Mouse (Mus musculus): ENCODE results near the gene Cd55. TPM values are rescaled to one million over a fixed set of nuclear protein-coding genes. Genes with fewer than 3 reads are reported as not detected.

The Cd55 gene
- polyA plus RNA-seq, 1 experiment from 2014 or later: 13.9 TPM

- WGBS: 62% methylated on average over 10 of the region's 10 CpGs
- Histone ChIP-seq H3K27ac (replicated peaks in 1 of 2; ENCODE audit: control insufficient read depth in 1 of 2, insufficient read depth in 1 of 2, low read depth in 2 of 2, low read length in 2 of 2) (no peak overlapping the region), H3K27me3 (ENCODE audit: control insufficient read depth, insufficient read depth, low read length) (no peaks in the 10 kb centered on the region), H3K9ac (ENCODE audit: low read length) (no peak overlapping the region), H3K36me3 (ENCODE audit: control insufficient read depth, insufficient read depth, low read length) (no peaks in the 10 kb centered on the region), H3K4me1 (ENCODE audit: control insufficient read depth in 2 of 2, insufficient read depth in 2 of 2, low read length in 2 of 2) (no peaks in the 10 kb centered on the region), H3K4me3 (ENCODE audit: control insufficient read depth in 1 of 2, insufficient read depth in 1 of 2, low read depth in 1 of 2, low read length in 2 of 2) (no peak overlapping the region), H3K4me2 (ENCODE audit: low read length) (no peak overlapping the region), H3K9me3 (ENCODE audit: control insufficient read depth, low read length) (no peaks in the 10 kb centered on the region)
- no peak for ATAC-seq (ENCODE audit: insufficient number of reproducible peaks, insufficient read depth, low FRiP score, low read depth)
Observed at GRCm38 (mm10) chr1:130486816-130487545, 24.4 kb upstream of the Cd55 start.

DNA sequence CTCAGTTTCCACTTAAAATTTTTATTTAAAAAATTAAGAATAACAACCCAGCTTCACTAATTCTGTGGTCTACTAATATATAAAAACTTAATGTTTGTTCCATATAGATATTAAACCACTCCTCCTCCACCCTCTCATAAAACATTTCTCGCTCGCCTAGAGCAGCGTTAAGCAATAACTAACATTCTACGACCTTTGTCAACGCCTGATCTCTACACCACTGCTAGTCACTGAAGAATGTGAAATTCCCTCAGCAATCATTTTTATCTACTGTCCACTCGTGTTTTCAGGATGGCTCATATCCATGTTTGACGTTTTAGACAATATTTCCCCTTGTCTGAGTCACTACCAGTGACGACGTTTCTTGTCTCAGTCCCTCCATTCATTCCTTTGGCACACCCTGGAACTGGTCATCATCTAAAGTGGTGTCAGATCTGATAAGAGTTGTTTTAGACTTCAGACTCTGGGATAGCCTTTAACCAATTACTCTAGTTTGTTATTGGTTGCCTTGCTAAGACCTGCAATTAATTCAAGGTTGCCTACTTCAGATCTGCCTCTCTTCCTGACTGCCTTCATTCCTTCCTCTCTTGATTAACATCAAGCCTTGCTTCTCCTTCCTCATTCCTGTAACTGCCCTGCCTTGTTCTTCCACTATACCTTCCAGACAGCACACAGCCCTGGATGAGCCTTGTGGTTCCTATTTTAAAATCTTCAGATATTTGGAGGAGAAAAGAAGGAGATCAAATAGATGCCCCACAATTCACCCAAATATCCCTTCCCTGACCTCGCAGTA, 23.5 kb upstream of the Cd55 start:
- Histone ChIP-seq H3K27ac (replicated peaks in 1 of 2; ENCODE audit: control insufficient read depth in 1 of 2, insufficient read depth in 1 of 2, low read depth in 2 of 2, low read length in 2 of 2) (no peak overlapping the region), H3K4me1 (ENCODE audit: control insufficient read depth in 2 of 2, insufficient read depth in 2 of 2, low read length in 2 of 2) (no peaks in the 10 kb centered on the region), H3K9ac (ENCODE audit: low read length) (no peak overlapping the region), H3K4me2 (ENCODE audit: low read length) (no peak overlapping the region), H3K4me3 (ENCODE audit: control insufficient read depth in 1 of 2, insufficient read depth in 1 of 2, low read depth in 1 of 2, low read length in 2 of 2) (no peak overlapping the region), H3K36me3 (ENCODE audit: control insufficient read depth, insufficient read depth, low read length) (no peaks in the 10 kb centered on the region), H3K27me3 (ENCODE audit: control insufficient read depth, insufficient read depth, low read length) (no peaks in the 10 kb centered on the region), H3K9me3 (ENCODE audit: control insufficient read depth, low read length) (no peaks in the 10 kb centered on the region)
- ATAC-seq (ENCODE audit: insufficient number of reproducible peaks, insufficient read depth, low FRiP score, low read depth): no peak
- 46% methylated on average over 10 of the region's 10 CpGs for WGBS

GRCm38 (mm10) chr1:130485376-130485775, 22.8 kb upstream of the Cd55 start:
- Histone ChIP-seq H3K4me3 (ENCODE audit: control insufficient read depth in 1 of 2, insufficient read depth in 1 of 2, low read depth in 1 of 2, low read length in 2 of 2) (no peak overlapping the region), H3K27me3 (ENCODE audit: control insufficient read depth, insufficient read depth, low read length) (no peaks in the 10 kb centered on the region), H3K4me2 (ENCODE audit: low read length) (no peak overlapping the region), H3K4me1 (ENCODE audit: control insufficient read depth in 2 of 2, insufficient read depth in 2 of 2, low read length in 2 of 2) (no peaks in the 10 kb centered on the region), H3K9me3 (ENCODE audit: control insufficient read depth, low read length) (no peaks in the 10 kb centered on the region), H3K27ac (replicated peaks in 1 of 2; ENCODE audit: control insufficient read depth in 1 of 2, insufficient read depth in 1 of 2, low read depth in 2 of 2, low read length in 2 of 2) (no peak overlapping the region), H3K9ac (ENCODE audit: low read length) (no peak overlapping the region), H3K36me3 (ENCODE audit: control insufficient read depth, insufficient read depth, low read length) (no peaks in the 10 kb centered on the region)
- ATAC-seq (ENCODE audit: insufficient number of reproducible peaks, insufficient read depth, low FRiP score, low read depth): no peak
- WGBS: 71% methylated on average over 2 of the region's 2 CpGs

GRCm38 (mm10) chr1:130474936-130475335, 12.4 kb upstream of the Cd55 start:
- H3K4me2 ChIP-seq (ENCODE audit: low read length): no peak overlapping the region
- WGBS: 79% methylated on average over 6 of the region's 6 CpGs

DNA sequence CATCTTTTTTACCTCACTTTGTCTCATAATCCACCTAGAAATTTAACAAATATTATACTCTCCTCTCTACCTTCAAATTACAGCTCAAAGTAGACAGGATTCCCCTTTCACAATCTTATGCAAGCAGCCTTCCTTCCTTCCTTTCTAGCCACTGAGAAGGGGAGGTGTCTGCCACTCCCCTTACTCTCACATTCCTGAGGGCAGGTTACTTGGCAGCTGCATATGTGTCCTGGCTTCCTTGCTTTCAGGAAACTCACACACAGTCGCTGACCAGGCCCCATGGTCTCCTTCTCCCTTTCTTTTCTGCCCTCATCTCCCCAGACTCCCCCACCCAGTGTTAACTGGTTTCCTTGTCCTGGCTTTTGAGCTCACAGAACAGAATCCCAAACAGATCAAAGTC, 11.7 kb upstream of the Cd55 start:
- Histone ChIP-seq H3K4me2 (ENCODE audit: low read length) (no peak overlapping the region), H3K4me1 (ENCODE audit: control insufficient read depth in 2 of 2, insufficient read depth in 2 of 2, low read length in 2 of 2) (no peaks in the 10 kb centered on the region), H3K9ac (ENCODE audit: low read length) (no peak overlapping the region), H3K4me3 (ENCODE audit: control insufficient read depth in 1 of 2, insufficient read depth in 1 of 2, low read depth in 1 of 2, low read length in 2 of 2) (no peak overlapping the region), H3K27ac (replicated peaks in 1 of 2; ENCODE audit: control insufficient read depth in 1 of 2, insufficient read depth in 1 of 2, low read depth in 2 of 2, low read length in 2 of 2) (no peak overlapping the region), H3K27me3 (ENCODE audit: control insufficient read depth, insufficient read depth, low read length) (no peaks in the 10 kb centered on the region), H3K36me3 (ENCODE audit: control insufficient read depth, insufficient read depth, low read length) (no peaks in the 10 kb centered on the region), H3K9me3 (ENCODE audit: control insufficient read depth, low read length) (no peaks in the 10 kb centered on the region)
- no peak for ATAC-seq (ENCODE audit: insufficient number of reproducible peaks, insufficient read depth, low FRiP score, low read depth)
- 17% methylated on average over 1 of the region's 1 CpGs for WGBS

More at GRCm38 (mm10) chr1:130474936-130475335, 12.4 kb upstream of the Cd55 start:
- Histone ChIP-seq H3K4me1 (ENCODE audit: control insufficient read depth in 2 of 2, insufficient read depth in 2 of 2, low read length in 2 of 2) (no peaks in the 10 kb centered on the region), H3K4me3 (ENCODE audit: control insufficient read depth in 1 of 2, insufficient read depth in 1 of 2, low read depth in 1 of 2, low read length in 2 of 2) (no peak overlapping the region), H3K9me3 (ENCODE audit: control insufficient read depth, low read length) (no peaks in the 10 kb centered on the region), H3K27me3 (ENCODE audit: control insufficient read depth, insufficient read depth, low read length) (no peaks in the 10 kb centered on the region), H3K9ac (ENCODE audit: low read length) (no peak overlapping the region), H3K27ac (replicated peaks in 1 of 2; ENCODE audit: control insufficient read depth in 1 of 2, insufficient read depth in 1 of 2, low read depth in 2 of 2, low read length in 2 of 2) (no peak overlapping the region), H3K36me3 (ENCODE audit: control insufficient read depth, insufficient read depth, low read length) (no peaks in the 10 kb centered on the region)
- no peak for ATAC-seq (ENCODE audit: insufficient number of reproducible peaks, insufficient read depth, low FRiP score, low read depth)

DNA sequence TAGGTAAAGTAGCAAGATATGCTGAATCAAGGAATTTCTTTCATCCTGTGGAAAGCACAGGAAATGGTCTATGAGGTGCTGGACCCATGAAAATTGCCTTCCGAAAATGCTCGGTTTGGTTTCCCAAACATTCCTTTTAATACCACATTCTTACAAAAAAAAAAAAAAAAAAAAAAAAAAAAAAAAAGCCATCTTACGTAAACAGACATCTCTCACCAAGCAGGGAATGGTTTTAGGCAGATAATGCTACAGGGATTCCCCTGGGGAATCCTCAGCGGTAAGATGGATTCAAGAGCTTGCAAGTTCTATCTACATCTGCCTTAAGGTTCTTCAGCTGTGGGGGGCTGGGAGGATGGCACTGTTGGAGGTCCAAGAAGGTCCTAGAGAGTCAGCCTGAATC, 7.5 kb upstream of the Cd55 start:
- Histone ChIP-seq H3K27me3 (ENCODE audit: control insufficient read depth, insufficient read depth, low read length) (no peaks in the 10 kb centered on the region), H3K4me1 (ENCODE audit: control insufficient read depth in 2 of 2, insufficient read depth in 2 of 2, low read length in 2 of 2) (no peaks in the 10 kb centered on the region), H3K9me3 (ENCODE audit: control insufficient read depth, low read length) (no peaks in the 10 kb centered on the region), H3K36me3 (ENCODE audit: control insufficient read depth, insufficient read depth, low read length) (no peaks in the 10 kb centered on the region), H3K4me3 (ENCODE audit: control insufficient read depth in 1 of 2, insufficient read depth in 1 of 2, low read depth in 1 of 2, low read length in 2 of 2) (no peak overlapping the region), H3K9ac (ENCODE audit: low read length) (no peak overlapping the region), H3K27ac (replicated peaks in 1 of 2; ENCODE audit: control insufficient read depth in 1 of 2, insufficient read depth in 1 of 2, low read depth in 2 of 2, low read length in 2 of 2) (no peak overlapping the region), H3K4me2 (ENCODE audit: low read length) (no peak overlapping the region)
- no peak for ATAC-seq (ENCODE audit: insufficient number of reproducible peaks, insufficient read depth, low FRiP score, low read depth)
- 73% methylated on average over 4 of the region's 4 CpGs for WGBS

- ATAC-seq (ENCODE audit: insufficient number of reproducible peaks, insufficient read depth, low FRiP score, low read depth): no peak
Observed at GRCm38 (mm10) chr1:130467453-130467852, 4.9 kb upstream of the Cd55 start.

More at GRCm38 (mm10) chr1:130467453-130467852, 4.9 kb upstream of the Cd55 start:
- 56% methylated on average over 2 of the region's 2 CpGs for WGBS
- H3K4me2 ChIP-seq (ENCODE audit: low read length): no peak overlapping the region
- H3K36me3 ChIP-seq (ENCODE audit: control insufficient read depth, insufficient read depth, low read length): no peaks in the 10 kb centered on the region
- no peak overlapping the region for H3K27ac ChIP-seq (replicated peaks in 1 of 2; ENCODE audit: control insufficient read depth in 1 of 2, insufficient read depth in 1 of 2, low read depth in 2 of 2, low read length in 2 of 2)
- no peak overlapping the region for H3K9ac ChIP-seq (ENCODE audit: low read length)
- H3K27me3 ChIP-seq (ENCODE audit: control insufficient read depth, insufficient read depth, low read length): no peaks in the 10 kb centered on the region
- peaks cover 2 to 4% of the 10 kb centered on the region in 2 experiments; a peak in 2 of 4 replicates for H3K4me1 ChIP-seq (ENCODE audit: control insufficient read depth in 2 of 2, insufficient read depth in 2 of 2, low read length in 2 of 2)
- no peaks in the 10 kb centered on the region for H3K9me3 ChIP-seq (ENCODE audit: control insufficient read depth, low read length)
- H3K4me3 ChIP-seq (ENCODE audit: control insufficient read depth in 1 of 2, insufficient read depth in 1 of 2, low read depth in 1 of 2, low read length in 2 of 2): no peak overlapping the region

Data from heart, embryonic 14.5 days (tissue).